Mouse (Mus musculus) erythroblast, embryonic 14.5 days (primary cell): ENCODE results near the gene Tcam1. TPM values are rescaled to one million over a fixed set of nuclear protein-coding genes. Genes with fewer than 3 reads are reported as not detected.

Experiments used
- H3K27me3 ChIP-seq: 2 replicates; pipeline ENCODE4 v1.6.1; 2012; ENCODE audit warnings: inconsistent platforms; ENCODE audit not compliant: control insufficient read depth
- H3K36me3 ChIP-seq: 2 replicates; pipeline ENCODE4 v1.6.1; 2012; ENCODE audit warnings: mild to moderate bottlenecking, inconsistent platforms; ENCODE audit not compliant: control insufficient read depth
- H3K4me1 ChIP-seq: 2 replicates; pipeline ENCODE4 v1.6.1; 2012; ENCODE audit warnings: inconsistent platforms; ENCODE audit not compliant: control insufficient read depth
- H3K4me3 ChIP-seq: replicated peaks from 2 replicates; pipeline ENCODE3; 2012; ENCODE audit warnings: moderate library complexity, mild to moderate bottlenecking, inconsistent platforms
- H3K9me3 ChIP-seq: 2 replicates; pipeline ENCODE4 v1.6.1; 2012; ENCODE audit warnings: low read length, inconsistent platforms, mixed read lengths; ENCODE audit not compliant: control insufficient read depth
- GATA1 ChIP-seq: IDR thresholded peaks from 2 replicates; pipeline ENCODE4 v1.6.1; 2012; ENCODE audit warnings: low read length, inconsistent platforms, mixed read lengths
- TAL1 ChIP-seq: IDR thresholded peaks from 3 replicates; pipeline ENCODE4 v1.6.1; 2012; ENCODE audit warnings: low read length, inconsistent platforms, mixed read lengths
- polyA plus RNA-seq: library from polyadenylated mRNA; stranded (reverse); fragments of >175 nt; gene quantifications from 2 replicates; pipeline ENCODE4 v1.2.3, GENCODE M21; 2012

The Tcam1 gene
- polyA plus RNA-seq, 1 experiment: not detected

DNA sequence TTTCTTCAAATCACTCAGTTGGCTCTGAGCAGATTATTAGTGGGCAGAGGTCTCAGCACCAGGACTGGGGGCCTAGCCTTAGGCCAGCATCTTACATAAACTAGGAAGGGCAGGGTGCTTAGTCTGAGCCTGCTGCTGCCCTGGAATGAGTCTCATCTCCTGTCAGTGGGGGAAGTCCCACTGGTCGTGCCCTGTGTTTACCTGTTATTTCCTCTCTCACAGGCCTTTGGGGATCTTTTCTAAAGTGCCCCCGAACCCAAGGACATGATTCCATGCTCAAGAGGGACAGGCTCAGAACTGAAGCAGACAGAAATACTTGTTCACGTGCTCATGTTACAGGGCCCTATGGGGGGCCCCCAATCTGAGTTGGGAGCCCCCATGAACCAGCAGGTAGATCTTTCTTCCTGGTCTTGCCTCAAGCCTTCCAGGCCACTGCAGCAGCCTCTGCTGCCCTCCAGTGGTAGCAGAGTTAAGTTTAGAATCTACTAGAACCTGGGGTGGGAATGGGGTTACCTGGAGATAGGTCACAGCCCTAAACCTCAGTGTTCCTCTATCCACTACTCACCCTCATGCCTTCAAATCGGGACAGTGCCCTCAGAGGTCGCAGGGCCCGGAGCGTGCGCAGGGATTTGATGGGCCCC lies 49.2 kb downstream of the Tcam1 start:
- Histone ChIP-seq H3K4me3 (no peak overlapping the region), H3K9me3 (no peaks in the 10 kb centered on the region), H3K4me1 (peaks cover 3% of the 10 kb centered on the region; the same call in 1 of the 2 replicates), H3K27me3 (no peaks in the 10 kb centered on the region), H3K36me3 (no peaks in the 10 kb centered on the region)
- no peak for TF ChIP-seq GATA1
- TF ChIP-seq TAL1: no peak

DNA sequence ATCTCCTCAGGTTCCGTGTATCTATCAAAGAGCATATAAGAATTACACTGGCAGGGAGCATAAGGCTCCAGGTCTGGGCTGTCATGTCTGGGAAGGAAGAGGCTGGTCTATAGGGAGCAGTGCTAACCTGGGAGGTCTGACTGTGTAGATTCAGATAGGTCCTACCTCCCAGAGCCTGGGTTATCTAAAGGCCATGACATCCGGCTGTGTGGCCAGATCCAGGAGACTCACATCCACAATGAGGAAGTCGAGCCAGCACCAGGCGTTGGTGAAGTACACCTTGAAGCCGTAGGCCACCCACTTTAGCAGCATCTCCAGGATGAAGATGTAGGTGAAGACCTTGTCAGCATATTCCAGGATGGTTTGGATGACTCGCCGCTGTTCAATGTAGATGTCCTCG lies 50.0 kb downstream of the Tcam1 start:
- H3K9me3 ChIP-seq: no peaks in the 10 kb centered on the region
- no peaks in the 10 kb centered on the region for H3K27me3 ChIP-seq
- no peak for TF ChIP-seq GATA1
- no peak for TF ChIP-seq TAL1
- H3K4me3 ChIP-seq: no peak overlapping the region
- H3K4me1 ChIP-seq: peaks cover 3% of the 10 kb centered on the region; the same call in 1 of the 2 replicates
- H3K36me3 ChIP-seq: no peaks in the 10 kb centered on the region

DNA sequence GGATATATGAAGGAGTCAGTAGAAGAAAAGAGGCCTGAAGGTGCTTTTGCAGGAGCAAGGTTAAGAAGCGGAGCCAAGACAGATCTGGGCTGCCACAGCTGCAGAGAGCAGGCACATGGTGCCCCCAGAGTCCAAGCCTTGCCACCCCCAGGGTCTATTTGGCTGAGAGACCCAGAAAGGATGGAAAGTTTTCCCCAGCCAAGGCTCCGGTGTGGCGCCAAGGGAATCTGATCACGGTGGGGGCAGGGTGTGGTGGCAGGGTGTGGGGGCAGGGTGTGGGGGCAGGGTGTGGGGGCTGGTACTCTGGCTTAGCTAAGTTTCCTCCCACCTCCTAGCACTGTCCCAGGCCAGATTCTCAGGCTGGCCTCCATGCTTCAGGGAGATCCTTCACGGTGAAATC lies 52.0 kb downstream of the Tcam1 start:
- H3K9me3 ChIP-seq: no peaks in the 10 kb centered on the region
- no peaks in the 10 kb centered on the region for H3K36me3 ChIP-seq
- peaks cover 3% of the 10 kb centered on the region; the same call in 1 of the 2 replicates for H3K4me1 ChIP-seq
- TF ChIP-seq TAL1: no peak
- TF ChIP-seq GATA1: no peak
- no peak overlapping the region for H3K4me3 ChIP-seq
- H3K27me3 ChIP-seq: no peaks in the 10 kb centered on the region

DNA sequence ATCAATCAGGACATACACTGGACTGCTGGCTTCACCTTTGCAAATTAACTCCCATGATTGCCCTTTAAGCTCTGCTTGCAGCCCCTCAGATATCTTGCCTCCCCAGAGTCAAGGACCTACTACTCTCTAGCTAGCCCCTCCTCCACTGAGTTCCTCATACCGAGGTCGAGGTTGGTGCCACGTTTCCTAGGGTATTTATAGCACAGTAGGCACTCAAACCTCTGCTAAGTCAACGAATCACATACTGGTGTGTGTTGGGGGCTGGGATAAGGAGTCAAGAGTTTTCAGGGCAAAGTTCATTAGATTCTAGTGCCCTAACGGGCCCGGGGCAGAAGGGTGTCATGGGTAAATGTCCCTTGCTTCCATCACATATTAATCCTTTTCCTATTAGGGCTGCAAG lies 52.7 kb downstream of the Tcam1 start:
- Histone ChIP-seq H3K27me3 (no peaks in the 10 kb centered on the region), H3K4me3 (no peak overlapping the region), H3K9me3 (no peaks in the 10 kb centered on the region), H3K4me1 (peaks cover 3% of the 10 kb centered on the region; the same call in 1 of the 2 replicates), H3K36me3 (no peaks in the 10 kb centered on the region)
- TF ChIP-seq TAL1 (no peak), GATA1 (no peak)

DNA sequence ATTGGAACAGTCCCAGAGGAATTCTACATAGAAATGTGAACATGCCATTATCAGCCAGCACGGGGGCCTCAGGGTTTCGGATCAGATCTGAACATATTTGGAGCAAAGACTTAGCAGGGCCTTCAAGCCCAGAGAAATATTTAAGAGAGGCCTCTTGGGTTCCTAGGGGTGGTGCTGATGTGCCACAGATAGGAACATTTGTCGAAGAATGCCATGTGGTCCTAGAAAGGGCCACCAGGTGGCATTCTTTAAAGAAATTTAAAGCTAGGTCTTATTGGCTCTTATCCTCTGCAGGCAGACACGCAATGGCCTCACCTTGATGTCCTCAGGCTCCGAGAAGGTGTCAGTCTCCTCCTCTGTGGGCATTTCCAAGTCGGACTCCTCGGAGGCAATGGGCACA lies 53.2 kb downstream of the Tcam1 start:
- H3K4me3 ChIP-seq: no peak overlapping the region
- H3K36me3 ChIP-seq: no peaks in the 10 kb centered on the region
- no peaks in the 10 kb centered on the region for H3K9me3 ChIP-seq
- peaks cover 3% of the 10 kb centered on the region; the same call in 1 of the 2 replicates for H3K4me1 ChIP-seq
- no peak for TF ChIP-seq TAL1
- TF ChIP-seq GATA1: no peak
- no peaks in the 10 kb centered on the region for H3K27me3 ChIP-seq

DNA sequence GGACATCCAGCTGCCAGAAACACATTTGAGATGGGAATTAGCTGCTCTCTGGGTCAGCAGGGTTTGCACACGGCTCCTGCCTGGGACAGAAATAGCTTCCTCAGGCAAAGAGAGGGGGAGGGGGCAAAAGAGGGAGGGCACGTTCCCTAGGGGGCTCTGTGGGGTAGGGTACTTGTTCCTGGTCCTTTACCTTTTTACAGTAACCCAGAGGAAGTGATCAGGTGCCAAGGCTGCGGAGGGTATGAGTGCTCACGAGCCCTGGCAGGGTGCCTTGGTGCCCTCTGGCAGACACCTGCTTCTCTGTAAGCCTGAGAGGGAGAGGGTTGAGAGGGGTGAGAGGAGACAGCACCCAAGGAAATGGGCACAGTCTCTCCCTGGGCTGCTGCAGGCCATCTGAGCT lies 56.0 kb downstream of the Tcam1 start:
- H3K4me1 ChIP-seq: peaks cover 3% of the 10 kb centered on the region; the same call in 1 of the 2 replicates
- no peak for TF ChIP-seq TAL1
- no peak for TF ChIP-seq GATA1
- H3K9me3 ChIP-seq: no peaks in the 10 kb centered on the region
- H3K36me3 ChIP-seq: no peaks in the 10 kb centered on the region
- no peaks in the 10 kb centered on the region for H3K27me3 ChIP-seq
- no peak overlapping the region for H3K4me3 ChIP-seq

DNA sequence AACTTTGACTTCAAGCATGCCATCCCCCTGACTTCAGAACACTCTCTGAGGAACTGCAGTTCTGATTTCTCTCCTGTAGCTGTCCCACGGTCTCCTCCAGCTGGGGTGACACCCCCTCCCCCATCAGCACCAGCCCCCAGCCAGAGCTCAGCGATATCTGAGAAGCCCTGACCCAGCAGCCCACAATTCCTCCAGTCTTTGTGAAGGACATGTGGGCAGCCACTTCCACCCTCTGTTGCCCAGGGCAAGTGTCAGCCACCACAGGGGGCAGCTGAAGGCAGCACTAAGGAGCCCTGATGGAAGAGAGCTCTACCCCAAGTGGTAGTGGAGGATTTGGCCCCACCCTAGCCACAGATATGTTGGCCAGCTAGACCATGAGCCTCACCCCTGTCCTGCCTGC lies 57.6 kb downstream of the Tcam1 start:
- TF ChIP-seq GATA1: no peak
- no peak for TF ChIP-seq TAL1
- Histone ChIP-seq H3K9me3 (no peaks in the 10 kb centered on the region), H3K4me1 (0 out of 2 replicates have a peak, but pooled peaks cover under 1% of the 10 kb centered on the region), H3K4me3 (no peak overlapping the region), H3K27me3 (no peaks in the 10 kb centered on the region), H3K36me3 (no peaks in the 10 kb centered on the region)

DNA sequence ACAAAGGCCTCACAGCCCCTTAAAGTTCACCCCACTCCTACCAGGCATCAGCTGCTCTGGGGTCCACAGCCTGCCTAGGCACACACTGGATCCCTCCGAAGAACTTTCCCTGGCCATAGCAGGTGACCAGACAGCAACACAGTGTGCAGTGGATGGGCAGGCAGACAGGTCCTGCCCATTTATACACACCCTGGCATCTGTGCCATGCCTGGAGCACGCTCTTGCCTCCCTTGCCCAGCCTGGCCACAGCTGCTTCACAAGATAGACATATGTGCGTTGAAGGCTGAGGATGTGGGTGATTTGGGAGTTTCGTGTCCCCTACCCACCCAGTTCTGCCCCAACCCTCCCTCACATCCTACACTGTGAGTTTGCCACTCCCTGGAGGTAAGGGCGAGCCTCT lies 61.6 kb downstream of the Tcam1 start:
- H3K4me1 ChIP-seq: no peaks in the 10 kb centered on the region
- H3K27me3 ChIP-seq: no peaks in the 10 kb centered on the region

More for the DNA sequence above, 61.6 kb downstream of the Tcam1 start:
- Histone ChIP-seq H3K4me3 (no peak overlapping the region), H3K9me3 (no peaks in the 10 kb centered on the region), H3K36me3 (no peaks in the 10 kb centered on the region)
- no peak for TF ChIP-seq GATA1
- no peak for TF ChIP-seq TAL1

Other genes with a start within 250 kb of the Tcam1 start
- 0.91 and 0.92 TPM in 2 replicates for gene Dcaf7, start 239.8 kb upstream of the Tcam1 start, polyA plus RNA-seq
- gene Taco1, start 210.6 kb upstream of the Tcam1 start, polyA plus RNA-seq: 0.49 and 0.57 TPM in 2 replicates
- gene Map3k3, start 192.1 kb upstream of the Tcam1 start, polyA plus RNA-seq: 0.05 and 0.07 TPM in 2 replicates
- not detected in 2 replicates for gene Gm10840, start 115.8 kb upstream of the Tcam1 start, polyA plus RNA-seq
- gene Limd2, start 115.8 kb upstream of the Tcam1 start, polyA plus RNA-seq: 0.93 and 0.94 TPM in 2 replicates
- gene Strada, start 74.5 kb upstream of the Tcam1 start, polyA plus RNA-seq: 2.6 and 3.1 TPM in 2 replicates
- 0.17 and 0.20 TPM in 2 replicates for gene Ccdc47, start 60.3 kb upstream of the Tcam1 start, polyA plus RNA-seq
- gene Ddx42, start 59.7 kb upstream of the Tcam1 start, polyA plus RNA-seq: 1.4 and 1.5 TPM in 2 replicates
- gene Ftsj3, start 20.6 kb upstream of the Tcam1 start, polyA plus RNA-seq: 0.49 and 0.56 TPM in 2 replicates
- gene Psmc5, start 20.5 kb upstream of the Tcam1 start, polyA plus RNA-seq: 3.8 and 5.2 TPM in 2 replicates
- 6.5 and 7.7 TPM in 2 replicates for gene Smarcd2, start 3.7 kb upstream of the Tcam1 start, polyA plus RNA-seq
- not detected in 2 replicates for gene Gh, start 25.2 kb downstream of the Tcam1 start, polyA plus RNA-seq
- gene Cd79b, start 38.1 kb downstream of the Tcam1 start, polyA plus RNA-seq: 0.03 and 0.08 TPM in 2 replicates
- not detected in 2 replicates for gene Scn4a, start 76.6 kb downstream of the Tcam1 start, polyA plus RNA-seq
- not detected in 2 replicates for gene Prr29, start 88.8 kb downstream of the Tcam1 start, polyA plus RNA-seq
- gene Icam2, start 111.4 kb downstream of the Tcam1 start, polyA plus RNA-seq: 0.03 and 0.14 TPM in 2 replicates
- 0.14 and 0.27 TPM in 2 replicates for gene Ern1, start 211.2 kb downstream of the Tcam1 start, polyA plus RNA-seq